Mouse (Mus musculus) neural tube, embryonic 11.5 days (tissue): ENCODE data around the gene Sohlh1. TPM values are rescaled to one million over a fixed set of nuclear protein-coding genes. Genes with fewer than 3 reads are reported as not detected.

Source experiments
- ATAC-seq: fragments of 200-750 bp; cut with Nextera tagmentation; 2 replicates; pipeline ENCODE4 v1.8.0; 2017; ENCODE audit warnings: moderate number of reproducible peaks, mild to moderate bottlenecking, moderate TSS enrichment, moderate library complexity; ENCODE audit not compliant: insufficient read depth, low FRiP score, low TSS enrichment
- DNase-seq: peaks from one replicate; pipeline ENCODE4 v3.0.0-alpha.2; 2015; ENCODE audit warnings: low spot score
- H3K27ac ChIP-seq: fragments of 300-500 bp; sonication (generic); 2 replicates; pipeline ENCODE4 v1.5.1; 2014; ENCODE audit warnings: low read depth, mild to moderate bottlenecking, low read length
- H3K27me3 ChIP-seq: fragments of 300-500 bp; sonication (generic); 2 replicates; pipeline ENCODE4 v1.6.1; 2014; ENCODE audit warnings: mild to moderate bottlenecking, low read length, mixed read lengths; ENCODE audit not compliant: control insufficient read depth, insufficient read depth
- H3K36me3 ChIP-seq: fragments of 300-500 bp; sonication (generic); 2 replicates; pipeline ENCODE4 v1.6.1; 2014; ENCODE audit warnings: mild to moderate bottlenecking, low read length, moderate library complexity, mixed read lengths; ENCODE audit not compliant: control insufficient read depth, insufficient read depth
- H3K4me1 ChIP-seq: fragments of 300-500 bp; sonication (generic); 2 replicates; pipeline ENCODE4 v1.6.1; 2014; ENCODE audit warnings: low read length, mixed read lengths; ENCODE audit not compliant: control insufficient read depth, insufficient read depth
- H3K4me2 ChIP-seq: fragments of 300-500 bp; sonication (generic); 2 replicates; pipeline ENCODE4 v1.6.1; 2014; ENCODE audit warnings: low read depth, mild to moderate bottlenecking, moderate library complexity
- H3K4me3 ChIP-seq: fragments of 300-500 bp; sonication (generic); 2 replicates; pipeline ENCODE4 v1.5.1; 2014; ENCODE audit warnings: low read depth, low read length
- H3K9ac ChIP-seq: fragments of 300-500 bp; sonication (generic); 2 replicates; pipeline ENCODE4 v1.6.1; 2014; ENCODE audit warnings: mild to moderate bottlenecking, low read length
- H3K9me3 ChIP-seq: fragments of 300-500 bp; sonication (generic); 2 replicates; pipeline ENCODE4 v1.6.1; 2016; ENCODE audit warnings: low read length; ENCODE audit not compliant: control insufficient read depth
- WGBS: fragments of 180-500 bp; shearing (Covaris S2); extraction: QIAGEN DNeasy Blood & Tissue Kit; methylation state at CpG from one replicate; pipeline ENCODE4 v1.1.7; 2014; 5-methylcytosine and 5-hydroxymethylcytosine counted together
- polyA plus RNA-seq: library from polyadenylated mRNA; unstranded; fragments of >200 nt; fragmentation: Nextera tagmentation; extraction: Ambion mirVana; gene quantifications from 2 replicates; pipeline ENCODE4 v1.2.1, GENCODE M21; 2014

Sohlh1 gene
- not detected in 2 replicates for polyA plus RNA-seq

DNA sequence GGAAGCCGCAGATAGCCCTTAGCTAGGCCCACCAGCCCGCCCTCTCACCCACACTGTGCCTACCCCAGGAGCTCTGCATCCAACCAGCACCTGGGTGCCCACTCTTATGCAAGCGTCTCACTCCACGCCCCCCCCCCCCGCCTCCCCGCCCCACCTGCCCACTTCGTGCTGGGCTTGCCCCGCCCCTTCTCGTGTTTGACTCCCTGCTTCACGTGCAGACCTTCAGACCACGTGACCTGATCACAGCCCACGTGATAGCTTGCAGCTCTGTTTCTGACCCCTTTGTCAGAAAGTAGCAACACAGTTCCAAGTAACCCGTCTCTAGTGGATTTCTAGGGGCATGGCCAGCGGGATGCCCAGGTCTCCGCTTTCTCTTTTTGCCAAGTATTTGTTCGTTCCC is at the start of gene Sohlh1:
Sohlh1 (minus strand) TSS at position 23 of the 400 bp plus-strand sequence.
- Histone ChIP-seq H3K36me3 (no peaks in the 10 kb centered on the region), H3K9me3 (no peaks in the 10 kb centered on the region), H3K4me3 (no peak within 1 kb of the TSS), H3K4me2 (no peak within 1 kb of the TSS), H3K4me1 (no peaks in the 10 kb centered on the region), H3K9ac (no peak within 1 kb of the TSS), H3K27ac (no peak within 1 kb of the TSS), H3K27me3 (no peaks in the 10 kb centered on the region)
- ATAC-seq: no peak
- DNase-seq: no peak
- WGBS: 78% methylated on average over 12 of the region's 16 CpGs

DNA sequence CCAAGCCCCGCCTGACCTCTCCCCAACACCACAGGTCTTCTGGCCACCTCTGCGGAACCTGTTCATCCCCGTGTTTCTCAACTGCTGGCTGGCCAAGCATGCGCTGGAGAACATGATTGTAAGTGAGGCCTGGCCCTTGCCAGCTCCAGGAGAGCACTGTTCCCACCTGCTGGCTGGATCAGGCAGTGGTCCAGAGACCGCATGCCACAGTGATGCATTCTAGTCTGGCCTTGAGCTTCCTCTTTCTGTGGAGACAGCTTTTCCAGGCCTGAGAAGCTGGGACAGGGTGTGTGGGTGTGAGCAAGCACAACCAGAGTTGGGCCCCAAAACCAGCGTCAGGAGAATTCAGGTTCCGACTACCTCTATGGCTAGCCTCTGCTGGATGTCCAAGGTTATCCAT is 45.4 kb upstream of the Sohlh1 start:
- no peak overlapping the region for H3K4me3 ChIP-seq
- H3K4me2 ChIP-seq: no peak overlapping the region
- H3K9me3 ChIP-seq: no peaks in the 10 kb centered on the region
- WGBS: 86% methylated on average over 7 of the region's 7 CpGs
- no peak for DNase-seq
- H3K27ac ChIP-seq: no peak overlapping the region
- no peak overlapping the region for H3K9ac ChIP-seq
- ATAC-seq: no peak
- H3K4me1 ChIP-seq: no peaks in the 10 kb centered on the region
- H3K36me3 ChIP-seq: no peaks in the 10 kb centered on the region
- no peaks in the 10 kb centered on the region for H3K27me3 ChIP-seq

DNA sequence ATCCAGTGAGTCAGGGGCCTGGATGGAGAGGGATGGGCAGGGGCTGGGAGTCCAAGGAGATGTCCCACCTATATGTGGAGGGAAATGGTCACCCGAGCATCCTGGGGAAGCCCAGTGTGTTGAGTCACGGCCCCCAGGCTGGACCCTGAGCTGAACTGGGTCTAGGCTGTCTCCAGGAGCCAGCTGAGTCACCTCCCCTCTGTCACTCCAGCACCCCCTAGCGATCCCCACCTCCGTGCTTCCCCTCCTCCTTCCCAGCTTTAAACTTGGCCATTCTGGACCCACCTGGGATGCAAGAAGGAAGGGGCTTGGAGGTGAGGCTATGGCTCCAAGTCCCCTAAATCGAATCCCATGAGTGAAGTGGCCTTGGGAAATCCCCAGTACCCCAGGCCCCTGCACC is 41.1 kb upstream of the Sohlh1 start:
- ATAC-seq (no peak), DNase-seq (no peak)
- WGBS: 67% methylated on average over 5 of the region's 5 CpGs
- Histone ChIP-seq H3K9me3 (no peaks in the 10 kb centered on the region), H3K27me3 (no peaks in the 10 kb centered on the region), H3K4me2 (no peak overlapping the region), H3K27ac (no peak overlapping the region), H3K4me3 (no peak overlapping the region), H3K36me3 (no peaks in the 10 kb centered on the region), H3K4me1 (no peaks in the 10 kb centered on the region), H3K9ac (no peak overlapping the region)

DNA sequence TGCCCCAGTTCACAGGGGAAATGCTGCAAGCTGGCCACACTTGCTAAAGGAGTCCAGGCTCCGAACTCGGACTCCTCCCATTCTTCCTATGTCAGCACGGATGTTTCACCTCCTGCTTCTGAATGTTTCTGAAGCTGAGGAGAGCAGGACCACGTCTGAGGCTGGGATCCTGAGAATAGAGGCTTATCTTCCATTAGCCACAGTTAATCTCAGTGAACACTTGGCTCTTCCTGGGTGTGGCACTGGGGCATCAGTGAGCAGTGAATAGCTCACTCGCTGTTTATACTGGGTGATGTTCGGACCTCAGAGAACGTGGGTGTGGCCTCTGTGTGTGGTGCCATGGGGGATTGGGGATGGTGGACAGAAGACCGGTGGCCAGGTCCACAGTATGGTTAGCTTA is 40.2 kb upstream of the Sohlh1 start:
- H3K36me3 ChIP-seq: no peaks in the 10 kb centered on the region
- H3K4me3 ChIP-seq: no peak overlapping the region
- H3K27me3 ChIP-seq: no peaks in the 10 kb centered on the region
- ATAC-seq (no peak), DNase-seq (no peak)
- H3K4me1 ChIP-seq: no peaks in the 10 kb centered on the region
- H3K9me3 ChIP-seq: no peaks in the 10 kb centered on the region
- no peak overlapping the region for H3K27ac ChIP-seq
- H3K4me2 ChIP-seq: no peak overlapping the region
- WGBS: 68% methylated on average over 8 of the region's 8 CpGs
- H3K9ac ChIP-seq: no peak overlapping the region

DNA sequence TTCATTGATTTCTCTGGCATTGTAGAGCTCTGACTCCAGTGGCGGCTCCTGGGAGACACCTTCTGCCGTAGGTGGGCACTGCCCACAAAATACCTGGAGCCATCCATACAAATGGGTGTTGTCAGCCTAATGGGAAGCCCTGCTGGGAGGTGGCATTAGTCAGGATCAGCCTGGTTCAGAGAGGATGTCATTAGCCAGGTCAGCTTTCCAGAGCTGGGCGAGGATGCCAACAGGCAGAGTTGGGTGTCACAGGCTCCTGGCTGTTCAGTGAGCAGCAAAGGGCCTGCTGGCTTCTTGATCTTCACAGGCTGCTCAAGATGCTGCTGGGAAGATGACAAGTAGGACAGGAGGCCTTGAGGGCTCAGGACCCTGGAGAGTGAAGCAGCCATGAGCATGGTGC is 37.7 kb upstream of the Sohlh1 start:
- Histone ChIP-seq H3K9me3 (no peaks in the 10 kb centered on the region), H3K27me3 (no peaks in the 10 kb centered on the region), H3K4me1 (no peaks in the 10 kb centered on the region), H3K4me3 (no peak overlapping the region), H3K4me2 (no peak overlapping the region), H3K36me3 (no peaks in the 10 kb centered on the region), H3K27ac (no peak overlapping the region), H3K9ac (no peak overlapping the region)
- no peak for DNase-seq
- no peak for ATAC-seq
- WGBS: 89% methylated on average over 3 of the region's 3 CpGs

DNA sequence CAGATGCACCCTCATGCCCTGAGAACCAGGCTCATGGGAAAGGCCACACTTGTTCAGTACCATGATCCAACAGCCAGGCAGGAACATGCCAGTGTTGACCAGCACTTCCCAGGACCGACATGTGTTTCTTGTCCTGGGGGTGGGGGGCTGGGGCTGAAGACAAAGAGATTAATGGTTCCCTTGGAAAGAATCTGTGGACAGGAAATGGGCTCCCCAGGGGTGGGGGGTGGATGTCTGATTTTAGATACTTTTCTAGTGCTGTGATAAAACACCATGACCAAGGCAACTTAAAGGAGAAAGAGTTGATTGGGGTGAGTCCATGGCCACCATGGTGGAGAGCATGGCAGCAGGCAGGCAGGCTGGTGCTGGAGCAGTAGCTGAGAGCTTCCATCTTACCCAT is 35.2 kb upstream of the Sohlh1 start:
- Histone ChIP-seq H3K4me2 (no peak overlapping the region), H3K4me3 (no peak overlapping the region), H3K4me1 (peaks cover 5% of the 10 kb centered on the region; the same call in 1 of the 2 replicates), H3K36me3 (no peaks in the 10 kb centered on the region), H3K27me3 (peaks cover 14% of the 10 kb centered on the region), H3K27ac (no peak overlapping the region), H3K9me3 (no peaks in the 10 kb centered on the region), H3K9ac (no peak overlapping the region)
- DNase-seq (no peak), ATAC-seq (no peak)
- 42% methylated on average over 1 of the region's 1 CpGs for WGBS

DNA sequence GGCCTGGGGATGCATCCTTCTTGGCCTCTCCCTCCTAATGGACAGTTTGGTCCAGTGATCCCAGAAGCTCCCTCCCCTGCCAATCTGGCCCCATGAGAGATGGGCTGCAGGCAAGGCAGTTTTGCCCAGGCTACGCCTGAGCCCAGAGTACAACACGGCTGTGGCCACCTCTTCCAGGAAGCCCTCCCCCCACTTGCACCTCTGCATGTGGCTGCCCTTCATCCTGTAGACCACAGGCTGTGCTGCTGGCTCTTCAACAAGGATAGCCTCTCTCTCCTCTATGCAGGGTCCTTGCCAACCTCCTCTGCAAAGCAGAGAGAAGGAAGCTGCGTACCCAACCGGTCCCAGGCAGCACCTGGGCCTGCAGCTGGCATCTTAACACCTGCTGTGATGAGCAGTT is 32.0 kb upstream of the Sohlh1 start:
- no peak overlapping the region for H3K4me3 ChIP-seq
- no peaks in the 10 kb centered on the region for H3K9me3 ChIP-seq
- H3K36me3 ChIP-seq: no peaks in the 10 kb centered on the region
- 84% methylated on average over 4 of the region's 4 CpGs for WGBS
- peaks cover 17% of the 10 kb centered on the region for H3K27me3 ChIP-seq
- peaks cover 5% of the 10 kb centered on the region; the same call in 1 of the 2 replicates for H3K4me1 ChIP-seq
- H3K4me2 ChIP-seq: no peak overlapping the region
- no peak overlapping the region for H3K9ac ChIP-seq
- DNase-seq (no peak), ATAC-seq (no peak)
- H3K27ac ChIP-seq: no peak overlapping the region

DNA sequence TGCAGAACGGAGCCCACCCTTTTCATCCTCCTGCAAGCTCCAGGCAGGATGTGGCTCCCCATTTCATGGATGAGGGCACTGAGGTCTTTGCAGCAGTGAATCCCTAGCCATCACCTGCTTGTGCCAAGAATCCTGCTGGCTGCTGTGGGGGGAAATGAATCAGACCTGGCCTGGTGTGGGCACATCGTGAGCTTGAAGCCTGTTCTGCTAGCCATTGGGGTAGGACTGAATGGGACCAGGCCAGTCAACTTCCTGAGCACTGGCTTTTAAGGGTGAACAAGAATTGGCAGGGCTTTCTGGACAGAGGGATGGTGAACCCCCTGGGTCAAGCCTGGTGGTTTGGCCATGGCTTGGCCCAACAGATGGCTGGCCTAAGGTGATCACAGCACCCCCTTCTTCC is 31.5 kb upstream of the Sohlh1 start:
- Histone ChIP-seq H3K36me3 (no peaks in the 10 kb centered on the region), H3K4me1 (peaks cover 5% of the 10 kb centered on the region; the same call in 1 of the 2 replicates), H3K9me3 (no peaks in the 10 kb centered on the region), H3K4me3 (no peak overlapping the region), H3K27me3 (peaks cover 17% of the 10 kb centered on the region), H3K27ac (no peak overlapping the region), H3K4me2 (no peak overlapping the region), H3K9ac (no peak overlapping the region)
- 86% methylated on average over 2 of the region's 2 CpGs for WGBS
- ATAC-seq (no peak), DNase-seq (no peak)

DNA sequence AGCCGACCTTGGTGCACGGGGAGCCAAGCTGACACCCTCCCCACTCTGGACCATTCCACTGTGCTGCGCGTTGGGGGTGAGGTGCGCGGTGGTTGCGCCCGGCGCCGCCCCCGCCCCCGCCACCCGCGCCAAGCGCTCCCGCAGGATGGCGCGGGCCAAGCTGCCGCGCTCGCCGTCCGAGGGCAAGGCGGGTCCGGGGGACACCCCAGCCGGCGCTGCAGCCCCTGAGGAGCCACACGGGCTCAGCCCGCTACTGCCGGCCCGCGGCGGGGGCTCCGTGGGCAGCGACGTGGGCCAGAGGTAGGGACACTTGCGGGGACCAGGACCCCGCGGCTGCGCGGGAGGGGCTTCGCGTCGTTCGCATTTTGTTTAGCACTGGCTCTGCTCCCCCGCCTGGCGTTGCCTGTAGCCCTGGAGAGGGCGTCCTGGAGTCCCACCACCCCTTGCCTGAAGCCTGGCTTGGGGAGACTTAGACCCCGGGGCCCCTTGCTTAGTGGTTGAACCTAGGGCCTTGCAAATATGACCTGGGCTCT is 30.8 kb upstream of the Sohlh1 start:
- H3K9me3 ChIP-seq: no peaks in the 10 kb centered on the region
- H3K27ac ChIP-seq: no peak overlapping the region
- DNase-seq (no peak), ATAC-seq (no peak; the same call in 1 of the 2 replicates)
- peaks cover 5% of the 10 kb centered on the region; the same call in 1 of the 2 replicates for H3K4me1 ChIP-seq
- peak overlapping the region; percentile 44 for H3K4me3 ChIP-seq
- H3K27me3 ChIP-seq: peaks cover 17% of the 10 kb centered on the region
- peak overlapping the region; percentile 62 for H3K9ac ChIP-seq
- peak overlapping the region; percentile 74 for H3K4me2 ChIP-seq
- WGBS: 2% methylated on average over 42 of the region's 49 CpGs
- no peaks in the 10 kb centered on the region for H3K36me3 ChIP-seq
